Mouse (Mus musculus) layer of hippocampus, postnatal 25 days (tissue): ENCODE measurements around the gene Nfkbid. TPM values are rescaled to one million over a fixed set of nuclear protein-coding genes. Genes with fewer than 3 reads are reported as not detected.

ENCODE experiments used
- DNase-seq, 2 experiments: peaks; one replicate each; pipeline ENCODE4 v3.0.0; 2022; ENCODE audit warnings: mixed read lengths in 2 of 2, low spot score in 1 of 2; ENCODE audit errors: extremely low spot score in 1 of 2
- total RNA-seq, 2 experiments: library from RNA; stranded (reverse); gene quantifications; 2 replicates each; pipeline ENCODE4 v1.2.3; 2021

The Nfkbid gene
- 1 to 10 TPM; 2.9 to 3.0 TPM for total RNA-seq

GRCm38 (mm10) chr7:30421175-30421889 is at the start of gene Nfkbid:
Nfkbid (plus strand) TSS chr7:30421732.
- peak in 1 of 2 experiments; percentile 17 for DNase-seq

- peak; percentile 80 for DNase-seq
These were observed 48.0 kb upstream of the Nfkbid start for GRCm38 (mm10) chr7:30373501-30373962.

GRCm38 (mm10) chr7:30380061-30380460 is 41.5 kb upstream of the Nfkbid start:
- DNase-seq = no peak

- no peak for DNase-seq
These were observed 37.4 kb upstream of the Nfkbid start for GRCm38 (mm10) chr7:30384106-30384505.

GRCm38 (mm10) chr7:30392746-30393520 is 28.6 kb upstream of the Nfkbid start:
- DNase-seq = no peak

- no peak for DNase-seq
These were observed 27.9 kb upstream of the Nfkbid start for GRCm38 (mm10) chr7:30393631-30394030.

GRCm38 (mm10) chr7:30394379-30394778 is 27.2 kb upstream of the Nfkbid start:
- DNase-seq = no peak

GRCm38 (mm10) chr7:30394871-30395270 is 26.7 kb upstream of the Nfkbid start:
- no peak for DNase-seq

- DNase-seq = no peak
These were observed 21.9 kb upstream of the Nfkbid start for GRCm38 (mm10) chr7:30399671-30400070.

- no peak for DNase-seq
These were observed 19.2 kb upstream of the Nfkbid start for GRCm38 (mm10) chr7:30402343-30402742.

- DNase-seq = no peak
These were observed 12.9 kb upstream of the Nfkbid start for GRCm38 (mm10) chr7:30408639-30409038.

GRCm38 (mm10) chr7:30409789-30410188 is 11.7 kb upstream of the Nfkbid start:
- DNase-seq = no peak

- no peak for DNase-seq
These were observed 10.5 kb upstream of the Nfkbid start for GRCm38 (mm10) chr7:30411023-30411422.

GRCm38 (mm10) chr7:30412735-30413147 is 8.8 kb upstream of the Nfkbid start:
- no peak for DNase-seq

- no peak for DNase-seq
These were observed 7.9 kb upstream of the Nfkbid start, which contains the start of gene Tyrobp for GRCm38 (mm10) chr7:30413596-30413995. Tyrobp (plus strand) TSS chr7:30413760.

GRCm38 (mm10) chr7:30417856-30418255 is 3.7 kb upstream of the Nfkbid start:
- no peak for DNase-seq

- DNase-seq = no peak
These were observed 1.7 kb upstream of the Nfkbid start, which contains the start of gene Hcst for GRCm38 (mm10) chr7:30419561-30420499. Hcst (minus strand) TSS chr7:30419854.

- DNase-seq = no peak
These were observed 859 bp upstream of the Nfkbid start for GRCm38 (mm10) chr7:30420673-30421072.

GRCm38 (mm10) chr7:30421890-30422435 is 431 bp downstream of the Nfkbid start:
- peak; percentile 87 to 90 for DNase-seq

GRCm38 (mm10) chr7:30422560-30422959 is 1.0 kb downstream of the Nfkbid start:
- no peak for DNase-seq
